Mouse (Mus musculus) thymus, postnatal 0 days (tissue): Measurements from ENCODE around the gene Gm17657. TPM values are rescaled to one million over a fixed set of nuclear protein-coding genes. Genes with fewer than 3 reads are reported as not detected.

Experiments
- DNase-seq: peaks from one replicate; pipeline ENCODE4 v3.0.0-alpha.2; 2015; ENCODE audit warnings: low spot score
- microRNA-seq: library from miRNA; unstranded; fragments of <30 nt; microRNA quantifications from one replicate; pipeline ENCODE4, GENCODE M21; 2016; ENCODE audit warnings: borderline number of aligned reads
- polyA plus RNA-seq: library from polyadenylated mRNA; unstranded; fragments of >200 nt; fragmentation: Nextera tagmentation; extraction: Ambion mirVana; gene quantifications from 2 replicates; pipeline ENCODE4 v1.2.1, GENCODE M21; 2015

Gm17657 gene
- polyA plus RNA-seq, 1 experiment from 2014 or later, result not detected

GRCm38 (mm10) chr17:29488257-29488977 lies 61.0 kb downstream of the Gm17657 start:
- no peak for DNase-seq

DNA sequence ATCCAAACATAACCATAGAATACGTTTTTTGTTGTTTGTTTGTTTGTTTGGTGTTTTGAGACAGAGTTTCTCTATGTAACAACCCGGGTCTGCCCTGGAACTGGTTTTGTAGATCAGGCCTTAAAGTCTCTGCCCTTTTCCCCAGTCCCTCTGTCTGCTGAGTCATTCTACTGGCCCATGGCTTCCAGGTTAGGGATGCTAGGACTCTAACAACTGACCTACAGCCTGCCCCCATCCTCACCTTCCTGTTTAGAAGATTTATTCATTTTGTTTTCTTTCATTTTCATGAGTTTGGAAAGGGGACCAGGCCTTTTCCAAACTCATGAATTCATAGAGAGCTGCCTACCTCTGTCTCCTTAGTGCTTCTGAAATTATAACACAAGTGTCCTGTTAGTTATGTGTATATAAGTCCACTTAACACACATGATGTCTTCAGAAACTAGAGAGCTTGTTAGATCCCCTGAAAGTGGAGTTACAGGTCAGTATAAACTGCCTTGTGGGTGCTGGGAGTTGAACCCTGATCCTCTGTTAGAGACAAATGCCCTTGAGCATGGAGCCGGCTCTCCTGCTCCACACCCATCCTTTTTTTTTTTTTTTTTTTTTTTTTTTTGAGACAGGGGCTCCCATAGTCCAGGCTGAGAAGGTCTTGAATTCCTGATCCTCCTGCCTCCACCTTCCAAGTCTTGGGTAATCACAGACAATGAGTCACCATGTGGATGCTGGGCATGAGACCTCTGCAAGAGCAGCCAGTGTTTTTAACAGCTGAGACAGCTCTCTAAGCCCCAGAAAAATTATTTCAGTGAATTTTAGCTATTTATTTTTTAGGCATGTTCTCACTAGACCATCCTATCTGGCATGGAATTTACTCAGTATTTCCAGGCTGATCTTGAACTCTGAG lies 63.9 kb downstream of the Gm17657 start:
- DNase-seq, result no peak

GRCm38 (mm10) chr17:29484431-29484830 lies 65.0 kb downstream of the Gm17657 start:
- DNase-seq, result no peak

DNA sequence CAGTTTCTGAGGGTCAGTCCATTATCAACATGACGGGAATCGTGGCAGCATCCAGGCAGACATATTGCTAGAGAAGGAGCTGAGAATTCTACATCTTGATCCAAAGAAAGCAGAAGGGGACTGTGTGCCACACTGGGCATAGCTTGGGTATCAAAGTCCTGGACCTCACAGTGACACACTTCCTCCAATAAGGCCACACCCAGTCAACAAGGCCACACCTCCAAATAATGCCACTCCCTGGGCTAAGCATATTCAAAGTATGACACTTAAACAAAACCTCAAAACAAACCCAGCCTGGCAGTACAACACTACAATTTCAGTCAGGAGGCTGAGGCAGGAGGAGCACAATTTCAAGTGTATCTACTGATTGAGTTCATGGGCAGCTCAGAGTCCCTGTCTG lies 66.2 kb downstream of the Gm17657 start:
- no peak for DNase-seq

DNA sequence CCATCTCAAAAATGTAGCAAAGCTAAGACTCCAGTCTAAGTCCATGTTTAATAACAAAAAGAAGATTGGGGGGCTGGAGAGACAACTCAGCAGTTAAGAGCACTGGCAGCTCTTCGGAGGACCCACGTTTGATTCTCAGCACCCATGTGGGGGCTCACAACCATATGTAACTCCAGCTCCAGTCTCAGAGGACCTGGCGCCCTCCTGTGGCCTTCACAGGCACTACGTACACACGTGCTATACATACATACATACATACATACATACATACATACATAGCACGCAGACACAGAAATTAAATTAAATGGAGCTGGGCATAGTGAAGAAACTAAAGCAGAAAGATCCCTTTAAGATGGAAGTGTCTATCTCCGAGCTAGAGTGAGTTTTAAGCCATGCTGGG lies 66.8 kb downstream of the Gm17657 start:
- DNase-seq, result no peak

DNA sequence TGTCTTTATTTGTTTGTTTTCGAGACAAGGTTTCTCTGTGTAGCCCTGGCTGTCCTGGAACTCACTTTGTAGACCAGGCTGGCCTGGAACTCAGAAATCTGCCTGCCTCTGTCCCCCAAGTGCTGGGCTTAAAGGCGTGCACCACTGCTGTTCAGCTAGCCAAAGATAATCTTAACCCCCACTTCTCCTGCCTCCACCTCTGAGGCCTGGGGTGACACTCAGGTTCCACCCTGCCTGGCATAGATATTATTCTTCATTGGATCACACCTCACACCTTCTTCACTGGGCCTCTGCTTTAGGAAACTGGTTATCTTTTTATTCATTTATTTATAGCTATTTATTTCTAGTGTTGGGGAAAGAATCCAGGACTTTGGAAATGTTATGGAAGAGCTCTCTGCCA lies 69.2 kb downstream of the Gm17657 start:
- no peak for DNase-seq

GRCm38 (mm10) chr17:29478271-29478670 lies 71.2 kb downstream of the Gm17657 start:
- no peak for DNase-seq

DNA sequence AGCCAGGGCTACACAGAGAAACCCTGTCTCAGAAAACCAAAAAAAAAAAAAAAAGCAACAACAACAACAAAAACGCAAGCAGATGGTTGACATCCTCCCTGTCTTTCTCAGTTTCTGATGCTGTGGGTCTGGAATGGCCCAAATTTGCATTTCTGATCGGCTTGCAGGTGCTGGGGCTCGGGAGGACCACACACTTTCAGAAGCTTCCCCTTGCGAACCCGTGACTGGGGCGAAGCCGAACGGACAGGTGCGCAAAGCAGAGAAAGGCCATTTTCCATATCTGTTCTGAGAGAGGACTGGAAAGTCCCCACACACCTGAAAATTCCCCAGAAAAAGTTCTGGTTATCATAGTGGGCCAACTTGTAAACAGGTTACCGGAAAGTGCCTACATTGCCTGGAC lies 72.1 kb downstream of the Gm17657 start:
- DNase-seq, result no peak

- DNase-seq, result no peak
Measured at GRCm38 (mm10) chr17:29476461-29476860, 73.0 kb downstream of the Gm17657 start.

DNA sequence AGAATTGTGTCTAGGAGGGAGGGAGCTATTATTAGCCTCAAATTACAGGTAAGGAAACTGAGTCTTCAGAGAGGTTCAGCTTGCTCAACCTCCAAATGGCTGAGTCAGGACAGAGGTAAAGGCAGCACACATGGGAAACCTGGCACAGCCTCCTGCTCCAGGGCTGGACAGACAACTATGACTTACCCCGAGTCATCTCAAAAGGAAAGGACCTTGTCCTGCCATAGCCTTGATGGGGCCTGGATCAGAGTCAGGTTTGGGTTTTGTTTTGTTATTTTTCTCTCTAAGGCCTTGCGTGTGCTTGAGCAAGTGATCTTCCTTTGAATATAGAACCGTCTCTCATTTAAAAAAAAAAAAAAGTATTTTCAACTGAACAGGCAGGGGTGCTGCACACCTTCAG lies 74.3 kb downstream of the Gm17657 start:
- no peak for DNase-seq

- no peak for DNase-seq
Measured at GRCm38 (mm10) chr17:29474036-29474435, 75.4 kb downstream of the Gm17657 start.

DNA sequence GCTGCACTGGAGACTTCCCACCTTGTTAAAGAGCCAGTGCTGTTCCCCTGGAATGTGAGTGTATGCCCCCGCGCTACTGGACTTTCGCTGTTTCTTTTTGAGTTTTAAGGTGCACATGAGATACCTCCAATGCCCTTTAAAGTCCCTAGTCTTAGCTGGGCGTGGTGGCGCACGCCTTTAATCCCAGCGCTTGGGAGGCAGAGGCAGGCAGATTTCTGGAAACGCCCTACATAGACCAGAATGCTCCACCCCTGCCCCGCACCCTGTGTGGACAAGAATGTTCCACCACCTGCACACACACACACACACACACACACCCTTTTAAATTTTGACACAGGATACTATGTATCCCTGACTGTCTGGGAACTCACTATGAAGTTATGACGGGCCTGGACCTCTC lies 76.0 kb downstream of the Gm17657 start:
- DNase-seq, result no peak

Small RNA genes lying within 50 kb of the gene (microRNA-seq; reads per million reads assigned to microRNA genes)
- gene Mir7667, result not detected

Other genes starting within 250 kb of the Gm17657 start
- 3.7 and 4.4 TPM in 2 replicates for gene Pi16, start 232.0 kb downstream of the Gm17657 start, polyA plus RNA-seq
- gene Mtch1, start 201.7 kb downstream of the Gm17657 start, polyA plus RNA-seq, result 144 and 154 TPM in 2 replicates
- gene Fgd2, start 188.7 kb downstream of the Gm17657 start, polyA plus RNA-seq, result 6.8 and 7.2 TPM in 2 replicates
- 78.6 and 81.4 TPM in 2 replicates for gene Pim1, start 58.9 kb downstream of the Gm17657 start, polyA plus RNA-seq
- 10.7 and 13.8 TPM in 2 replicates for gene Tbc1d22b, start 147 bp upstream of the Gm17657 start, polyA plus RNA-seq
- 0.62 and 1.2 TPM in 2 replicates for gene Tmem217, start 2.7 kb upstream of the Gm17657 start, polyA plus RNA-seq
- gene Rnf8, start 65.2 kb upstream of the Gm17657 start, polyA plus RNA-seq, result 57.4 and 61.8 TPM in 2 replicates
- gene Gm28043, start 65.2 kb upstream of the Gm17657 start, polyA plus RNA-seq, result 2.0 and 3.0 TPM in 2 replicates
- gene Cmtr1, start 111.0 kb upstream of the Gm17657 start, polyA plus RNA-seq, result 131 and 136 TPM in 2 replicates
- 9.2 and 10.8 TPM in 2 replicates for gene Ccdc167, start 167.4 kb upstream of the Gm17657 start, polyA plus RNA-seq